Mouse (Mus musculus) E14TG2a.4 (cell line): ENCODE measurements around the gene Nt5c3.

Experiments used
- CTCF ChIP-seq: conservative IDR thresholded peaks from 2 replicates; pipeline ENCODE4 v1.5.1; 2014; ENCODE audit warnings: low read length
- NANOG ChIP-seq: IDR thresholded peaks from 2 replicates; pipeline ENCODE4 v1.6.1; 2014; ENCODE audit warnings: borderline replicate concordance, low read length, mixed read lengths
- POU5F1 ChIP-seq: IDR thresholded peaks from 2 replicates; pipeline ENCODE4 v1.6.1; 2014; ENCODE audit warnings: low read length, borderline replicate concordance

GRCm38 (mm10) chr6:56920222-56921092 lies 3.3 kb downstream of the Nt5c3 start:
- TF ChIP-seq CTCF (no peak), POU5F1 (no peak), NANOG (no peak)
